Mouse (Mus musculus): Measurements from ENCODE around the gene Creb3. TPM values are rescaled to one million over a fixed set of nuclear protein-coding genes. Genes with fewer than 3 reads are reported as not detected.

Gene Creb3
- polyA plus RNA-seq, 1 experiment from 2014 or later: 89.2 TPM

DNA sequence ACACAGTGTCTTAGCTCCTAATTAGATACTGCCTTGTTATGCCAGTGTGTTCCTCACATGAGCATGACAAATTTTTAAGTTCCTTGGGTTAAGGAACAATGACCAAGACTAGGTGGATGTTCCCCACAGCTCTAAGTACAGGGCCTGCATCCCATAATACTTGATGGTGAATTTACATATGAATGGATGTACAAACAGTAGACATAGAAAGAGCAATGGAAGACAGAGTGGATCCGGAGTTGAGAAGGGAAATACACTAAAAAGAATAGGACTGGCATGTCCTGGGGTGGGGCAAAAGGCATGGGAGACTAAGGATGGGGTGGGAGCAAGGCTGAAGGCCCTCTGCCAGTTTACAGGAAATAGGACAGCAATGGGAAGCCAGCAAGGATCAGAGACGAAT is 13.2 kb downstream of the Creb3 start:
- H3K36me3 ChIP-seq (ENCODE audit: control insufficient read depth, insufficient read depth, low read length): peaks cover 2% of the 10 kb centered on the region
- TF ChIP-seq EP300 (optimal IDR thresholded peaks at IDR 0.05) (no peak), CTCF (IDR thresholded peaks at IDR 0.05; ENCODE audit: low read depth) (no peak)
- WGBS: 67% methylated on average over 2 of the region's 2 CpGs
- DNase-seq (ENCODE audit: low spot score) (no peak), ATAC-seq (ENCODE audit: low FRiP score, low TSS enrichment) (no peak)
- no peak overlapping the region for H3K27ac ChIP-seq (replicated peaks)
- H3K4me1 ChIP-seq (replicated peaks; ENCODE audit: control insufficient read depth, insufficient read depth): 0 out of 2 replicates have a peak, but pooled peaks cover 4% of the 10 kb centered on the region
- no peaks in the 10 kb centered on the region for H3K27me3 ChIP-seq (ENCODE audit: control insufficient read depth, insufficient read depth, low read length)
- H3K9me3 ChIP-seq (ENCODE audit: control insufficient read depth, low read length): no peaks in the 10 kb centered on the region
- H3K4me2 ChIP-seq (replicated peaks; ENCODE audit: low read depth): 0 out of 2 replicates have a peak overlapping the region, but pooled peaks have one; percentile 3
- H3K9ac ChIP-seq (ENCODE audit: low read length): no peak overlapping the region
- H3K4me3 ChIP-seq (ENCODE audit: low read depth, low read length): no peak overlapping the region

DNA sequence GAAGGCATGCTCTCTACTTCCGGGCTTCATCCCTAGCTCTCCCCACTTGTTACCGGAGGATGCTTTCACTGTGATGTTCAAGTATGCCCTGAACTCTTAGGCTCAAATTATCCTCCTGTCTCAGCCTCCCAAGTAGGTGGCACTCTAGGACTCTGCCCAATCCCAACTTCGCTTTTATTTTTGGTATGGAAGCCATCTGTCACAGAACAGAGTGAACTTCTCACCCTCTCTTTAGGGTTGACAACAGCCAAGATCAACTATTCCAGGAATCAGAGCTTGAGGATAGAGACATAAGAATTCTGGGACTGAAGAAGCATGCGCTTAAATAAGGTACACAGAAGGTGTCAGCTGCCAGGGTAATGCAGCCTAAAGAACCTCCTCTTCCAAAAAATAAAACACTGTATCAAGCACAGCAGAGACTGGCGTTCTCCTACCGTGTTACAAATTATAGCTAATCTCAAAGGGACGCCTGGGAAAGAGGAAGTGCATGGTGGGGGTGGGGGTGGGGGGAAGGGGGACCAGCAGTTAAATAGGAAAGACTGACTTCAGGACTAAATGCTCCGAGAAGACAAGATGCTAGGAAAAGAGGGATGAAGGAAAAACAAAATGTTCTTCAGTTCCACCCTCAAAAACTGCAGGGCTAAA is 15.2 kb downstream of the Creb3 start:
- H3K9ac ChIP-seq (ENCODE audit: low read length): peak overlapping the region; percentile 83
- ATAC-seq (ENCODE audit: low FRiP score, low TSS enrichment): no peak
- H3K27me3 ChIP-seq (ENCODE audit: control insufficient read depth, insufficient read depth, low read length): no peaks in the 10 kb centered on the region
- peak overlapping the region; percentile 87 for H3K4me3 ChIP-seq (ENCODE audit: low read depth, low read length)
- no peak for TF ChIP-seq CTCF (IDR thresholded peaks at IDR 0.05; ENCODE audit: low read depth)
- no peak for TF ChIP-seq EP300 (optimal IDR thresholded peaks at IDR 0.05)
- peak overlapping the region; percentile 94 for H3K4me2 ChIP-seq (replicated peaks; ENCODE audit: low read depth)
- no peaks in the 10 kb centered on the region for H3K9me3 ChIP-seq (ENCODE audit: control insufficient read depth, low read length)
- 38% methylated on average over 8 of the region's 8 CpGs for WGBS
- H3K36me3 ChIP-seq (ENCODE audit: control insufficient read depth, insufficient read depth, low read length): peaks cover 7% of the 10 kb centered on the region
- H3K4me1 ChIP-seq (replicated peaks; ENCODE audit: control insufficient read depth, insufficient read depth): 0 out of 2 replicates have a peak, but pooled peaks cover 4% of the 10 kb centered on the region
- no peak overlapping the region for H3K27ac ChIP-seq (replicated peaks)
- no peak for DNase-seq (ENCODE audit: low spot score)

GRCm38 (mm10) chr4:43578376-43579204 is 16.5 kb downstream of the Creb3 start, which contains the start of the genes Rgp1 and Gba2:
Rgp1 (plus strand) TSS chr4:43578715.
Gba2 (minus strand) TSS chr4:43578873.
- no peaks in the 10 kb centered on the region for H3K9me3 ChIP-seq (ENCODE audit: control insufficient read depth, low read length)
- peak within 1 kb of the TSS; percentile 83 for H3K9ac ChIP-seq (ENCODE audit: low read length)
- peak within 1 kb of the TSS; percentile 87 for H3K4me3 ChIP-seq (ENCODE audit: low read depth, low read length)
- H3K36me3 ChIP-seq (ENCODE audit: control insufficient read depth, insufficient read depth, low read length): peaks cover 18% of the 10 kb centered on the region
- TF ChIP-seq EP300 (optimal IDR thresholded peaks at IDR 0.05) (no peak), CTCF (IDR thresholded peaks at IDR 0.05; ENCODE audit: low read depth) (no peak)
- peak within 1 kb of the TSS; percentile 94 for H3K4me2 ChIP-seq (replicated peaks; ENCODE audit: low read depth)
- peak; percentile 94 for DNase-seq (ENCODE audit: low spot score)
- WGBS: under 1% methylated on average over 66 of the region's 76 CpGs
- H3K27me3 ChIP-seq (ENCODE audit: control insufficient read depth, insufficient read depth, low read length): no peaks in the 10 kb centered on the region
- peak; percentile 97 for ATAC-seq (ENCODE audit: low FRiP score, low TSS enrichment)
- H3K4me1 ChIP-seq (replicated peaks; ENCODE audit: control insufficient read depth, insufficient read depth): 0 out of 2 replicates have a peak, but pooled peaks cover 4% of the 10 kb centered on the region
- peak within 1 kb of the TSS; percentile 85 for H3K27ac ChIP-seq (replicated peaks)

GRCm38 (mm10) chr4:43579256-43579655 is 17.1 kb downstream of the Creb3 start:
- peak overlapping the region; percentile 87 for H3K4me3 ChIP-seq (ENCODE audit: low read depth, low read length)
- H3K27me3 ChIP-seq (ENCODE audit: control insufficient read depth, insufficient read depth, low read length): no peaks in the 10 kb centered on the region
- WGBS: 5% methylated on average over 10 of the region's 10 CpGs
- TF ChIP-seq EP300 (optimal IDR thresholded peaks at IDR 0.05): no peak
- TF ChIP-seq CTCF (IDR thresholded peaks at IDR 0.05; ENCODE audit: low read depth): no peak
- H3K36me3 ChIP-seq (ENCODE audit: control insufficient read depth, insufficient read depth, low read length): peaks cover 21% of the 10 kb centered on the region
- 0 out of 2 replicates have a peak, but pooled peaks cover 4% of the 10 kb centered on the region for H3K4me1 ChIP-seq (replicated peaks; ENCODE audit: control insufficient read depth, insufficient read depth)
- H3K9ac ChIP-seq (ENCODE audit: low read length): peak overlapping the region; percentile 83
- H3K9me3 ChIP-seq (ENCODE audit: control insufficient read depth, low read length): no peaks in the 10 kb centered on the region
- ATAC-seq (ENCODE audit: low FRiP score, low TSS enrichment) (no peak), DNase-seq (ENCODE audit: low spot score) (no peak)
- peak overlapping the region; percentile 94 for H3K4me2 ChIP-seq (replicated peaks; ENCODE audit: low read depth)
- peak overlapping the region; percentile 85 for H3K27ac ChIP-seq (replicated peaks)

- peak overlapping the region; percentile 94 for H3K4me2 ChIP-seq (replicated peaks; ENCODE audit: low read depth)
- H3K4me3 ChIP-seq (ENCODE audit: low read depth, low read length): peak overlapping the region; percentile 87
- 0 out of 2 replicates have a peak, but pooled peaks cover 4% of the 10 kb centered on the region for H3K4me1 ChIP-seq (replicated peaks; ENCODE audit: control insufficient read depth, insufficient read depth)
- H3K9me3 ChIP-seq (ENCODE audit: control insufficient read depth, low read length): no peaks in the 10 kb centered on the region
- no peak overlapping the region for H3K27ac ChIP-seq (replicated peaks)
- H3K27me3 ChIP-seq (ENCODE audit: control insufficient read depth, insufficient read depth, low read length): no peaks in the 10 kb centered on the region
- peak overlapping the region; percentile 83; the same call in 1 of the 2 replicates for H3K9ac ChIP-seq (ENCODE audit: low read length)
- WGBS: 74% methylated on average over 6 of the region's 6 CpGs
- no peak for DNase-seq (ENCODE audit: low spot score)
- TF ChIP-seq EP300 (optimal IDR thresholded peaks at IDR 0.05): no peak
- TF ChIP-seq CTCF (IDR thresholded peaks at IDR 0.05; ENCODE audit: low read depth): no peak
- H3K36me3 ChIP-seq (ENCODE audit: control insufficient read depth, insufficient read depth, low read length): peaks cover 21% of the 10 kb centered on the region
- no peak for ATAC-seq (ENCODE audit: low FRiP score, low TSS enrichment)
Observed at GRCm38 (mm10) chr4:43579731-43580130, 17.6 kb downstream of the Creb3 start.

Measured in stomach, postnatal 0 days (tissue).